Mouse (Mus musculus): Measurements from ENCODE around the gene Papss2.
A peak's percentile ranks its signal among the peaks of the same experiment; 100 is the strongest.

The Papss2 gene

GRCm38 (mm10) chr19:32595506-32596286 is at the start of gene Papss2:
Gene Papss2, plus strand, starts transcription at chr19:32595790.
- no peak for DNase-seq (ENCODE audit: low spot score)

DNA sequence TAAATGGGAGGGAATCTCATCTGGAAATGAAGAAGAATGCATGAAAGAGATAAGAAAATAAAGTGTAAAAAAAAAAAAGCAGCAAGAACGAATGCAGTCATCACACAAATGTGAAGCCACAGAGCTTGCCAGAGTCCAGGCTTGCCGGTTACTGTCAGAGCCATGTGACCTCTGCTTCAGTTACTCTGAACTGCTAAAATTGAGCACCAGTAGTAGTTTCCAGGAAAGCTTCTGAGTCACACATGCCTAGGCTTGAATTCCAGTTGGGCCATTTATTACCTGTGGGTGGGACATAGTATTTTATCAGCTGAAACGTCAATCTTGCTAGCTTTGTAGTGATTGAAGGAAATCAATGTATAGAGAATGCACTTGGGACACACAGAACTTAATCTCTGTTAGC is 48.2 kb upstream of the Papss2 start:
- DNase-seq (ENCODE audit: low spot score) = no peak

GRCm38 (mm10) chr19:32548202-32548601 is 47.4 kb upstream of the Papss2 start:
- no peak for DNase-seq (ENCODE audit: low spot score)

- no peak for DNase-seq (ENCODE audit: low spot score)
These were observed 45.1 kb upstream of the Papss2 start for GRCm38 (mm10) chr19:32550446-32550845.

DNA sequence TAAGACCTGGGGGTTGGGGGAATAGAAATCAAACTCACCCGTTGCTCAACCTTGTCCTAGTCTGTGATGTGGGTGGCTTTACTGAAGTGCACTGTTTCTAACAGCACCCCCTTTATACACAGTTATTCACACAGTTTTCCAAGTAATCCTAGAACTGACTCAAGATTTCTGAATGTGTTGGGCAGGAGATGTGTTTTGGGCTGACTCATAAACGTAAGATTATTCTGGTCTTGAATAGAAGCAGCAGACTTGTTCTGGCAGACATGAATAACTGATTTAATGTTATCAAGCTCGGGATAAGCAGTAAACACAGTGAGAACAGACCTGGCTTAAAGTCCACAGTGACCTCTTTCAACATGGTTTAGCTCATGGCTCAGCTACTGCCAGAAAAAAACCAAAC is 44.1 kb upstream of the Papss2 start:
- DNase-seq (ENCODE audit: low spot score) = no peak

DNA sequence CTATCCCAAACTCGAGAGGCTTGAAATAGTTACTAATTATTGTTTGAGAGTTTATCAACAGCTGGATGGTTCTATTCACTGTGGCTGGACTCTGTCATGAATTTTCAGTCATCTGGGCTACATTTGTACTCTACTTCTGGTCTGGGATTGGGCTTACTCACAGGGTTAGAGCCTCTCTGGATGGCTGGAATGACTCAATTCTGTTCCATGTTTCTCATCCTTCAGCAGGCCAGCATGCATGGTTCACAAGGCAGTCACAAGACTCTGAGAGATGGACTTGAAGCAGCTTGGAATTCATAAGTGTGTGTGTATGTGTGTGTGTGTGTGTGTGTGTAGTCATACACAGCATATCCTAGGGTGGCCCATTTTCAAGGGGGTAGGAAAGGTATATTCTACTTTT is 43.5 kb upstream of the Papss2 start:
- no peak for DNase-seq (ENCODE audit: low spot score)

DNA sequence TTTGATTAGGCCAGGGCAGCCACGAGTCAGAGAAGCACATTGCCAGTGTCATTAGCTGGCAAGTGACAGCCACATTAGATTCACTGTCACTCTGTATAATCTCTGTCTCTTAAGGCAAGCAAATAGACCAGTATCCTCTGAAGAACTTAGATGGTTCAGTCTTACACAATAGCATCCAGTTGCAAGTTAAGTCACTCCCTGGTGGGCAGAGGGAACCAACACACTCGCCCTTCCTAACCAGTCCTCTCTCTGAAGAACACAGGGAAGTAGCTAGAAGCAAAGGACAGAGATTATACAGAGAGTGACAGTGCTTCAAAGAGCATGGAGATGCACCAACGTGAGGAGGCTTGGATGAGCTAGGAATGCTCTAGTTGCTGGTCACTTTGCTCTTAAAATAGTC is 42.3 kb upstream of the Papss2 start:
- DNase-seq (ENCODE audit: low spot score) = no peak

DNA sequence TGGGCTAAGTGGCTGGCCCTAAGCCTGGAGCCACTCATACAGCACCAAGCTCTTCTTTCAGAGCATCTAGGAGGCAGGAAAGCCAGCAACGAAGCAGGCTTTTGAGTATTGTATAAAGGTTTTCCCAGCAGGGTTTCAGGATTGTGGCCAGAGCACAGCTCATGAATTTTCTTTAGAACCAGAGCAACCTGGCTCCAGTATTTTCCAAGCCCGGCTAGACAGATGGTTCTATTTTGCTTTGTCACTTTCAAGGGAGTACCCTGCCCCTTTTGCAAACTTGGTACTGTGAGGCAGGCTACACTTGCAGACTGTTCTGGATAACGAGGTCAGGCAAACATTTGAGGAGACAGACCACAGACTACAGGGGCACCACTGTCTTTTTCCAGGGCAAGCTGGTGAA is 40.3 kb upstream of the Papss2 start:
- peak; percentile 4 for DNase-seq (ENCODE audit: low spot score)

GRCm38 (mm10) chr19:32567025-32567424 is 28.6 kb upstream of the Papss2 start:
- no peak for DNase-seq (ENCODE audit: low spot score)

DNA sequence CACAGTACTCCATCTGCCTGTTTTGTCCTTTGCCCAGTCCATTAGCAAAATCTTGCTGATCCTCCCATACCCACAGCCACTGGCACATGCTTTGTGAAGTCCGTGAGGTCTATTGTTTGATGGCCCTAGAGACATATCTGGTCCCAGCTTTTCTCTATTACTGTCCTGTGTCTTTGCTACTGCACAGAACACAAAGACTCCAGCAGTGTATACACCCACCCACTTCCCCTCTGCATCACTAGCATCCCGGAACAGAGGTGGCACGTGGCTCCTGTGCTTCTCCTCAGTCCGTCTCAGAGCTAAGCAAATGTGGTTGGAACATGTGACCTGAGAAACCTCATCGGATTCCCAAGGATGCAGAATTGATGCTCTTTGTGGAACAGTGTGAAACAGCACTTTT is 28.1 kb upstream of the Papss2 start:
- no peak for DNase-seq (ENCODE audit: low spot score)

GRCm38 (mm10) chr19:32568470-32568869 is 27.1 kb upstream of the Papss2 start:
- no peak for DNase-seq (ENCODE audit: low spot score)

DNA sequence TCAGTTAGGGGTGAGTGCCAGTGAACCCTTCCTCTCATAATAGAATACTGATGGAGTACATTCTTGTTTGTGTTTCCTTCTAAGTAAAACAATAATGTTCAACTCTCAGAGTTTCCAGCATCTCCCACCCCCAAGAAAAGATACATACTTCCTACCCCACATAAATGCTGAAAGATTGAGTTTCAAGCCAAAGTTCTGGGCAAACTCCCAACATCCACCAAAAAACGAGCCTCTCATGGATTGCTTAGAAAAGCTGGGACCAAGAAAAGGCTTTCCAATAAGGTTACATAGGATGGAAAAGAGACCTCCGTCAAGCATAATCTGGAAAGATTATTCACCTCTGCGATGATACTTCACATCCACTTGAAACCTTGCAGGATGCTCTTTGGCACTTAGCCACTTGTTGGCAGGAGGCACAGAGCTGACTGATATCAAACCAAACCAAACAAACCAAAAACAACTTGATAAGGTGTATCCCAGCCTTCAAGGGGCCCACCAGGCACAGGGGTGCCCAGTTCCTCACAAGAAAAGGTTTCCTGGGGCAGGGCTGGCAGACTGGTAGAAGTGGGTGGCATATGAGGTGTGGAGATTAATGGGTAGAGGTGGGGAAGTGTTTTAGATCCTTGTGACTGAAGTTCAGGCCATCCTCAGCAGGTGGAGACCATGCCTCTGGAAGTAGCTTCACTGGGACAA is 26.5 kb upstream of the Papss2 start:
- no peak for DNase-seq (ENCODE audit: low spot score)

- no peak for DNase-seq (ENCODE audit: low spot score)
These were observed 25.9 kb upstream of the Papss2 start for GRCm38 (mm10) chr19:32569725-32570124.

- no peak for DNase-seq (ENCODE audit: low spot score)
These were observed 23.4 kb upstream of the Papss2 start for GRCm38 (mm10) chr19:32572191-32572590.

DNA sequence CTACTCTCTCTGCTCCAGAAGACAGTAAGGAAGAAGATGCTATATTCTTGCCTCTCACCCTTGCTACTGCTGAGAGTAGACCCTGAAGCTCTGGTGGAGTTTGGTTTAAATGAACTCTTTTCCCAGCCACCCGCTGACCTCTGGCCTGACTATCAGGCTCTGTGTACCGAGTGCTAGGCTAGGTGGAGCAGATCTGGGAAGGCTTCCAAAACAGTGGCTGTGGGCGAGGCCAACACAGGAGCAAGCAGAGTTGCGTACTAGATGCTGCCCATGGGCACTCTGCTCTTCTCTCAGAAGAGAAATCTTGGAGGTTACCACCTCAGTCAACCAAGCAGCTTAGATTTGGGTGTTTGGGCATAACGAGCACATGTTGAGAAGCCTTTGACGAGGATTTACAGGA is 22.3 kb upstream of the Papss2 start:
- no peak for DNase-seq (ENCODE audit: low spot score)

DNA sequence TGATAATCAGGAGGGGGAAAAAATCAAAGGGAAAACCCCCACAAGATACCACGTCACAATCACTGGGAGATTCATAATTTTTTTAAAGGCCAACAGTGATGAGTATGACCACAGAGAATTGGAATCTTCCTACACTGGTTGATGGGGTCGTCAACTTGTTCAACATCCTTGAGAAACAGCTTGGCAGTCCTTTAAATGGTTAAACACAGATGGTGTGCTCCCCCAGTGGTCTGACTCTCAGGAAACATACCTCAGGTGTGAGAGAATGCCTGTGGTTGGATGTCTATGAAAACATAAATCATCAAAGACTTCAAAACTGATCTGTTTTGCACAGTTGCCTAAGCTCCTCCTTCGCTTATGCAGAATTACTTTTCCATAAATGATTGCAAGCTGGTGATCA is 20.7 kb upstream of the Papss2 start:
- no peak for DNase-seq (ENCODE audit: low spot score)

- no peak for DNase-seq (ENCODE audit: low spot score)
These were observed 17.8 kb upstream of the Papss2 start for GRCm38 (mm10) chr19:32577749-32578148.

DNA sequence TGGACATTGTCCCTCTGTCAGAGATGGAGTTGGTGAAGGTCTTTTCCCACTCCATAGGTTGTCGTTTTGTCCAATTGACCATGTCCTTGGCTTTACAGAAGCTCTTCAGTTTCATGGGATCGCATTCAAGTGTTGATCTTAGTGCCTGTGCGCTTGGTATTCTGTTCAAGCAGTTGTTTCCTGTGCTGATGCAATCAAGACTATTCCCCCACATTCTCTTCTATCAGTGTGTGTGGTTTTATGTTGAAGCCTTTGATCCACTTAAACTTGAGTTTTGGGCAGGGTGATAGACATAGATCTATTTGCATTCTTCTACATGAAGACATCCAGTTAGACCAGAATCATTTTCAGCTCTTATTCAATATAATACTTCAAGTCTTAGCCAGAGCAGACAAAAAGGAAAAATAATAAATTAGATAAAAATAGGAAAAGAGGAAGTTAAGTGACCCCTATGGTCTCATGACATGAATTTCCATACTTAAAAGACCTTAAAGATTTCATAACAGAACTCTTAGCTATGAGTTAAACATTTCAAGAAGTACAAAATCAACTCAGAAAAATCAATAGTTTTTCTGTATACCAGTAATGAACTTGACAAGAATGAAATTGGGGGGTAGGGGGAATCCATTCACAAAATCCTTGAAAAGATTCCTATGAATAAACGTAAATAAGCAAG is 12.4 kb upstream of the Papss2 start:
- no peak for DNase-seq (ENCODE audit: low spot score)

DNA sequence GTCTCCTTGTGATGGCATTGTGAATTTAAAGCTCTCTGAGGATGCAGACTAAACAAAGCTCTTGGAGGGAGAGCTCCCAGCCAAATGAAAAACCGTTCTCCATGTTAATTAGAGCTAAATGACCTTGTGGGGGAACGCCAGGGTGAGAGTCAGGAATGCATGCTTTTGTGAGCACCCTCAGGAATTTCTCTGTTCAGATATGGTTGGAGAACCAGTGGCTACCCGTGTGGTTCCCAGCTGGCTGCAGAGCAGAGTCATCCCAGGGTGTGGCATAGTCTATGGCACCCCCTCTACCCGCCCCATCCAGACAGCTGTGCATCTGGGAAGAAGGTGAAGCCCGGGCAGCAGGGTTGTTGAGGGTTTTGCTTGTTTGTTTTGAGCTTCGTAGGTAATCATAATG is 7.9 kb upstream of the Papss2 start:
- no peak for DNase-seq (ENCODE audit: low spot score)

GRCm38 (mm10) chr19:32592749-32593148 is 2.8 kb upstream of the Papss2 start:
- DNase-seq (ENCODE audit: low spot score) = no peak

DNA sequence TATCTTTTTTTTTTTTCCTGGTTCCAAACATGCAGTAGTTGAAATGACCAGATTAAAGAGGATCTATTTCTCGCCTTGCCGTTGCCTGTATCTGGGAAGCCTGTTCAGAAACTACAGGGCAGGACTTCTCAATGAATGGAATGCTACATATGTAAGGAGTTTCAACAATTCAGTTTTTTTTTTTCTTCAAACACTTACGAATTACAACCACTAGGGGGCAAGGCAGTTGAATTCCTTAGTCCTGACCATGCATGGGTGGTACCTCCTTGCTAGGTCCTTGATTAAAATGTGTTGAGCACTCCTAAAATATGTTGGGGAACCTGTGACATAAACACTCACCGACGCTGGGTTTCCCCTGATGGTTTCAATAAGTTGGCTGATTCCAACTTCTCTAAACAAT is 1.7 kb upstream of the Papss2 start:
- DNase-seq (ENCODE audit: low spot score) = no peak

DNA sequence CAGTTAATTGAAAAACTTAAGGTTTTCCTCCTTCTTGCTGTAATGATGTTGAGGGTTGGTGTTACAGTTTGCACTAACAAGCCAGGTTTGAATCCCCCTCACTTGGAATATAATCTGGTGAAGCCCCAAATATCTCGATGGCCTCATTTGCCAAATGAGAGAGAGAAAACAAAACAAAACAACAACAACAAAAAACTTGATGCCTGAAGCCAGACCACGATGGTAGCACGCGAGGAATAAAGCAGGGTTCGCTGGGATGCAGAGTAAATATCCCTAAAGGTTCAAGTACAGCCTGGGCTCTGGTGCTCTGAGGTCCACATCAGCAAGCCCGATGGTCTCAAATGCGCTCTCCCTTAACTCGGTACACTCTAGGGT is 472 bp upstream of the Papss2 start:
- DNase-seq (ENCODE audit: low spot score) = no peak

DNA sequence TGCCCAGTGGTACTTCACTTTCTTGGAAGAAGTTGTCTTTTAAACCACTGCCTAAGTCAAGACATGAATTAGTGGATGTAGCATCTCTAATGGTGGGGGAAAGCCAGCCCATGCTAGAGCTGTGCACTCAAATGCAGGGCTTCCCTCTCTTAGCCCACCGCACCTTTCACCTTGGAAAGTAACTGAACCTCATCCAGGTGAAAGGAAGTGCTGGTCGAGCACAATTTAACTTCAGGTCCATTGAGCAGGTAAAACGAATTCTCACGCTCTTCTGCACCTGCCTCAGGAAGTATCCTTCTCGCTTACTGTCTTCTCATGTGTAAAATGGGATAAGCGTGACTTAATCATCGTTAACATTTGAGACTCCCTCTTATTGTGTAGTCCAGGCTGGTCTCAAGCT is 3.4 kb downstream of the Papss2 start:
- no peak for DNase-seq (ENCODE audit: low spot score)
